Mouse (Mus musculus) liver, postnatal 0 days (tissue): ENCODE results near the gene Mterf1a. TPM values are rescaled to one million over a fixed set of nuclear protein-coding genes. Genes with fewer than 3 reads are reported as not detected.
"Not testable (repeated sequence)": the region's sequence is repeated elsewhere in the genome, so short reads cannot be mapped to it uniquely, and the experiment has no call there.

Experiments
- ATAC-seq: fragments of 200-750 bp; cut with Nextera tagmentation; 2 replicates; pipeline ENCODE4 v1.8.0; 2017; ENCODE audit warnings: mild to moderate bottlenecking, moderate library complexity
- DNase-seq: peaks from one replicate; pipeline ENCODE4 v3.0.0-alpha.2; 2016
- H3K27ac ChIP-seq: fragments of 300-500 bp; sonication (generic); 2 replicates; pipeline ENCODE4 v1.5.1; 2014; ENCODE audit warnings: antibody characterized with exemption, moderate library complexity, mild to moderate bottlenecking, low read depth
- H3K27me3 ChIP-seq: fragments of 300-500 bp; sonication (generic); 2 replicates; pipeline ENCODE4 v1.6.1; 2014; ENCODE audit warnings: low read length, control low read depth, mixed read lengths; ENCODE audit not compliant: insufficient read depth
- H3K36me3 ChIP-seq: fragments of 300-500 bp; sonication (generic); replicated peaks from 2 replicates; pipeline ENCODE4 v1.6.1; 2014; ENCODE audit warnings: mild to moderate bottlenecking, control low read depth, low read length, moderate library complexity, mixed read lengths; ENCODE audit not compliant: insufficient read depth
- H3K4me1 ChIP-seq: fragments of 300-500 bp; sonication (generic); 2 replicates; pipeline ENCODE4 v1.6.1; 2014; ENCODE audit warnings: antibody characterized with exemption, mild to moderate bottlenecking, control low read depth; ENCODE audit not compliant: insufficient read depth
- H3K4me2 ChIP-seq: fragments of 300-500 bp; sonication (generic); 2 replicates; pipeline ENCODE4 v1.6.1; 2014; ENCODE audit warnings: low read depth, mild to moderate bottlenecking, low read length, moderate library complexity, mixed read lengths
- H3K4me3 ChIP-seq: fragments of 300-500 bp; sonication (generic); 2 replicates; pipeline ENCODE4 v1.5.1; 2014; ENCODE audit warnings: low read depth, low read length
- H3K9ac ChIP-seq: fragments of 300-500 bp; sonication (generic); replicated peaks from 2 replicates; pipeline ENCODE4 v1.6.1; 2014; ENCODE audit warnings: mild to moderate bottlenecking, moderate library complexity
- H3K9me3 ChIP-seq: fragments of 300-500 bp; sonication (generic); 2 replicates; pipeline ENCODE4 v1.6.1; 2016; ENCODE audit warnings: mild to moderate bottlenecking, control low read depth, low read length, mixed read lengths
- CTCF ChIP-seq: sonication (generic); IDR thresholded peaks from 2 replicates; pipeline ENCODE4 v1.5.1; 2016; ENCODE audit warnings: antibody characterized with exemption, low read depth
- EP300 ChIP-seq: IDR thresholded peaks from 2 replicates; pipeline ENCODE4 v1.6.1; 2016; ENCODE audit warnings: antibody characterized with exemption, low read depth, mild to moderate bottlenecking
- WGBS: fragments of 180-500 bp; shearing (Covaris S2); extraction: QIAGEN DNeasy Blood & Tissue Kit; methylation state at CpG from one replicate; pipeline ENCODE4 v1.1.7; 2014; ENCODE audit not compliant: insufficient replicate concordance; 5-methylcytosine and 5-hydroxymethylcytosine counted together
- polyA plus RNA-seq: library from polyadenylated mRNA; unstranded; fragments of >200 nt; fragmentation: Nextera tagmentation; extraction: Ambion mirVana; gene quantifications from 2 replicates; pipeline ENCODE4 v1.2.1, GENCODE M21; 2015

Mterf1a gene
- 3.2 and 3.3 TPM in 2 replicates for polyA plus RNA-seq

GRCm38 (mm10) chr5:3893459-3894293 lies at the start of gene Mterf1a:
TSS of gene Mterf1a (minus strand) at chr5:3893933.
- TF ChIP-seq CTCF, result peak; percentile 42
- peak; percentile 100 for ATAC-seq
- peak within 1 kb of the TSS; percentile 72 for H3K4me2 ChIP-seq
- not testable (repeated sequence) for H3K4me1 ChIP-seq, H3K9me3 ChIP-seq, DNase-seq, H3K36me3 ChIP-seq, H3K27me3 ChIP-seq
- H3K9ac ChIP-seq, result peak within 1 kb of the TSS; percentile 59; the same call in 1 of the 2 replicates
- H3K27ac ChIP-seq, result peak within 1 kb of the TSS; percentile 25; the same call in 1 of the 2 replicates
- peak within 1 kb of the TSS; percentile 49 for H3K4me3 ChIP-seq
- WGBS, result 2% methylated on average over 8 of the region's 47 CpGs

- H3K27me3 ChIP-seq, ATAC-seq, H3K27ac ChIP-seq, H3K36me3 ChIP-seq, H3K4me3 ChIP-seq, H3K4me1 ChIP-seq, H3K4me2 ChIP-seq, DNase-seq, H3K9me3 ChIP-seq, H3K9ac ChIP-seq: not testable (repeated sequence)
- WGBS, result 77% methylated on average over 4 of the region's 4 CpGs
These were observed 49.4 kb upstream of the Mterf1a start for GRCm38 (mm10) chr5:3943169-3943568.

GRCm38 (mm10) chr5:3941240-3941639 lies 47.5 kb upstream of the Mterf1a start:
- no peak overlapping the region for H3K27ac ChIP-seq
- no peak for TF ChIP-seq EP300
- ATAC-seq, result no peak
- no peak overlapping the region for H3K9ac ChIP-seq
- peaks cover 3% of the 10 kb centered on the region; the same call in 1 of the 2 replicates for H3K9me3 ChIP-seq
- H3K27me3 ChIP-seq, result no peaks in the 10 kb centered on the region
- H3K4me2 ChIP-seq, result no peak overlapping the region
- H3K4me1 ChIP-seq, result peaks cover 21% of the 10 kb centered on the region
- WGBS, result 85% methylated on average over 2 of the region's 2 CpGs
- H3K36me3 ChIP-seq, result no peaks in the 10 kb centered on the region
- DNase-seq, result no peak
- no peak overlapping the region for H3K4me3 ChIP-seq

GRCm38 (mm10) chr5:3939335-3939734 lies 45.6 kb upstream of the Mterf1a start:
- Histone ChIP-seq H3K27me3 (no peaks in the 10 kb centered on the region), H3K4me1 (peaks cover 25% of the 10 kb centered on the region), H3K4me3 (no peak overlapping the region), H3K27ac (0 out of 2 replicates have a peak overlapping the region, but pooled peaks have one; percentile 23), H3K36me3 (no peaks in the 10 kb centered on the region), H3K9me3 (peaks cover 3% of the 10 kb centered on the region; the same call in 1 of the 2 replicates), H3K4me2 (no peak overlapping the region), H3K9ac (no peak overlapping the region)
- TF ChIP-seq EP300, result no peak
- no peak for TF ChIP-seq CTCF
- ATAC-seq (peak; percentile 6; the same call in 1 of the 2 replicates), DNase-seq (no peak)
- WGBS, result 86% methylated on average over 5 of the region's 5 CpGs

- peak; percentile 43 for ATAC-seq
- no peaks in the 10 kb centered on the region for H3K27me3 ChIP-seq
- no peak overlapping the region for H3K9ac ChIP-seq
- H3K4me2 ChIP-seq, result no peak overlapping the region
- 0 out of 2 replicates have a peak overlapping the region, but pooled peaks have one; percentile 1 for H3K27ac ChIP-seq
- no peaks in the 10 kb centered on the region for H3K36me3 ChIP-seq
- TF ChIP-seq CTCF, result no peak
- TF ChIP-seq EP300, result no peak
- H3K9me3 ChIP-seq, result peaks cover 3% of the 10 kb centered on the region; the same call in 1 of the 2 replicates
- H3K4me3 ChIP-seq, result no peak overlapping the region
- no peak for DNase-seq
- WGBS, result 63% methylated on average over 3 of the region's 3 CpGs
- H3K4me1 ChIP-seq, result peaks cover 25% of the 10 kb centered on the region
These were observed 45.2 kb upstream of the Mterf1a start for GRCm38 (mm10) chr5:3938905-3939304.

- no peaks in the 10 kb centered on the region for H3K36me3 ChIP-seq
- TF ChIP-seq CTCF (no peak), EP300 (no peak)
- H3K4me2 ChIP-seq, result 0 out of 2 replicates have a peak overlapping the region, but pooled peaks have one; percentile 4
- H3K27ac ChIP-seq, result peak overlapping the region; percentile 44
- no peak overlapping the region for H3K9ac ChIP-seq
- H3K4me3 ChIP-seq, result no peak overlapping the region
- ATAC-seq (peak; percentile 77), DNase-seq (no peak)
- WGBS, result 67% methylated on average over 8 of the region's 8 CpGs
- H3K4me1 ChIP-seq, result peaks cover 28% of the 10 kb centered on the region
- H3K27me3 ChIP-seq, result no peaks in the 10 kb centered on the region
- H3K9me3 ChIP-seq, result peaks cover 3% of the 10 kb centered on the region; the same call in 1 of the 2 replicates
These were observed 42.2 kb upstream of the Mterf1a start for GRCm38 (mm10) chr5:3935778-3936554.
